Mouse (Mus musculus) T-helper 1 cell (primary cell): ENCODE data around the gene Gm5485.

Source experiments
- in situ Hi-C: fragments of 300-600 bp; cut with MboI, MseI; formaldehyde crosslinking; loops from one replicate; pipeline ENCODE4 v1.15.1; 2025; ENCODE audit warnings: high pct_unique_total_duplicates

Gm5485 gene

GRCm38 (mm10) chr16:48373711-48374485, 38.3 kb downstream of the Gm5485 start:
- in situ Hi-C loops = no loop called here

- in situ Hi-C loops = no loop called here
These were observed 39.8 kb downstream of the Gm5485 start for GRCm38 (mm10) chr16:48372461-48372860.

GRCm38 (mm10) chr16:48368096-48368495, 44.1 kb downstream of the Gm5485 start:
- in situ Hi-C loops = no loop called here

- in situ Hi-C loops = no loop called here
These were observed 45.4 kb downstream of the Gm5485 start for GRCm38 (mm10) chr16:48366801-48367200.

- in situ Hi-C loops = no loop called here
These were observed 51.3 kb downstream of the Gm5485 start for GRCm38 (mm10) chr16:48360887-48361286.

GRCm38 (mm10) chr16:48356417-48356816, 55.8 kb downstream of the Gm5485 start:
- in situ Hi-C loops = no loop called here

GRCm38 (mm10) chr16:48355716-48356115, 56.5 kb downstream of the Gm5485 start:
- in situ Hi-C loops = no loop called here
